Mouse (Mus musculus): ENCODE measurements around the gene 1700067K01Rik.
"Not testable (repeated sequence)": the region's sequence is repeated elsewhere in the genome, so short reads cannot be mapped to it uniquely, and the experiment has no call there.

1700067K01Rik gene

GRCm38 (mm10) chr8:83983222-83983621, 18.1 kb upstream of the 1700067K01Rik start:
- not testable (repeated sequence) for DNase-seq

- DNase-seq = no peak
Observed at GRCm38 (mm10) chr8:83989243-83989642, 12.1 kb upstream of the 1700067K01Rik start.

- no peak for DNase-seq
Observed at GRCm38 (mm10) chr8:83990170-83990569, 11.1 kb upstream of the 1700067K01Rik start.

- no peak for DNase-seq
Observed at GRCm38 (mm10) chr8:83992488-83992887, 8.8 kb upstream of the 1700067K01Rik start.

GRCm38 (mm10) chr8:83994030-83994429, 7.3 kb upstream of the 1700067K01Rik start:
- DNase-seq = no peak

- no peak for DNase-seq
Observed at GRCm38 (mm10) chr8:83995973-83996372, 5.3 kb upstream of the 1700067K01Rik start.

- peak; percentile 88 to 94 for DNase-seq
Observed at GRCm38 (mm10) chr8:83996567-83997505, 4.5 kb upstream of the 1700067K01Rik start.

GRCm38 (mm10) chr8:83997511-83998141, 3.7 kb upstream of the 1700067K01Rik start, which contains the start of gene Samd1:
TSS of gene Samd1 (plus strand) at chr8:83997672.
- peak; percentile 63 to 79 for DNase-seq

- peak; percentile 71 to 83 for DNase-seq
Observed at GRCm38 (mm10) chr8:83998231-83999056, 2.9 kb upstream of the 1700067K01Rik start.

- no peak for DNase-seq
Observed at GRCm38 (mm10) chr8:83999057-83999705, 2.1 kb upstream of the 1700067K01Rik start.

GRCm38 (mm10) chr8:83999825-84000224, 1.5 kb upstream of the 1700067K01Rik start:
- no peak for DNase-seq

- no peak for DNase-seq
Observed at GRCm38 (mm10) chr8:84002957-84003611, 1.8 kb downstream of the 1700067K01Rik start.

- DNase-seq = no peak
Observed at GRCm38 (mm10) chr8:84003612-84004246, 2.4 kb downstream of the 1700067K01Rik start.

GRCm38 (mm10) chr8:84004533-84005201, 3.4 kb downstream of the 1700067K01Rik start:
- peak; percentile 94 to 96 for DNase-seq

- not testable (repeated sequence) for DNase-seq
Observed at GRCm38 (mm10) chr8:84005502-84005901, 4.2 kb downstream of the 1700067K01Rik start.

- no peak for DNase-seq
Observed at GRCm38 (mm10) chr8:84008362-84008761, 7.1 kb downstream of the 1700067K01Rik start.

GRCm38 (mm10) chr8:84009876-84010275, 8.6 kb downstream of the 1700067K01Rik start:
- peak; percentile 91 to 92 for DNase-seq

- DNase-seq = peak; percentile 86
Observed at GRCm38 (mm10) chr8:84010625-84011611, 9.6 kb downstream of the 1700067K01Rik start.

Data from lung, postnatal 4 days (tissue).